Mouse (Mus musculus): ENCODE measurements around the gene Klhl2.

GRCm38 (mm10) chr8:64726190-64726695 lies 123.6 kb downstream of the Klhl2 start:
- TF ChIP-seq TCF12 (IDR thresholded peaks at IDR 0.05; ENCODE audit: insufficient read depth, poor library complexity, severe bottlenecking) (no peak), MYOG (IDR thresholded peaks at IDR 0.05; ENCODE audit: control insufficient read depth in 1 of 3, insufficient read depth in 1 of 3, insufficient read length in 2 of 3, low read depth in 2 of 3) (no peak), USF1 (IDR thresholded peaks at IDR 0.05; ENCODE audit: low read depth) (no peak), POLR2A (IDR thresholded peaks at IDR 0.05; ENCODE audit: insufficient read length, low read depth) (no peak), POLR2AphosphoS2 (IDR thresholded peaks at IDR 0.05; ENCODE audit: insufficient read length, low read depth) (no peak), REST (IDR thresholded peaks at IDR 0.05; ENCODE audit: insufficient read depth, insufficient read length) (no peak), CEBPB (IDR thresholded peaks at IDR 0.05; ENCODE audit: insufficient read depth, poor library complexity, severe bottlenecking) (no peak)
